Mouse (Mus musculus) embryonic facial prominence, embryonic 15.5 days (tissue): ENCODE results near the gene Cd5. TPM values are rescaled to one million over a fixed set of nuclear protein-coding genes. Genes with fewer than 3 reads are reported as not detected.

ENCODE experiments used
- polyA plus RNA-seq: library from polyadenylated mRNA; unstranded; fragments of >200 nt; fragmentation: Nextera tagmentation; extraction: Ambion mirVana; gene quantifications from 2 replicates; pipeline ENCODE4 v1.2.1, GENCODE M21; 2015

Cd5 gene
- polyA plus RNA-seq, 1 experiment from 2014 or later: 1.3 TPM

Other genes with a start within 250 kb of the Cd5 start
- gene Cpsf7, start 213.7 kb downstream of the Cd5 start, polyA plus RNA-seq: 43.1 and 49.5 TPM in 2 replicates
- 53.6 and 58.6 TPM in 2 replicates for gene Sdhaf2, start 212.9 kb downstream of the Cd5 start, polyA plus RNA-seq
- 44.0 and 49.6 TPM in 2 replicates for gene Tmem216, start 182.8 kb downstream of the Cd5 start, polyA plus RNA-seq
- gene Cyb561a3, start 161.8 kb downstream of the Cd5 start, polyA plus RNA-seq: 24.5 and 25.8 TPM in 2 replicates
- 37.2 and 46.2 TPM in 2 replicates for gene Tmem138, start 161.6 kb downstream of the Cd5 start, polyA plus RNA-seq
- 338 and 340 TPM in 2 replicates for gene Ddb1, start 133.7 kb downstream of the Cd5 start, polyA plus RNA-seq
- 14.4 and 18.8 TPM in 2 replicates for gene Tkfc, start 133.3 kb downstream of the Cd5 start, polyA plus RNA-seq
- gene Vwce, start 104.8 kb downstream of the Cd5 start, polyA plus RNA-seq: 2.1 and 2.6 TPM in 2 replicates
- not detected in 2 replicates for gene Pga5, start 60.9 kb downstream of the Cd5 start, polyA plus RNA-seq
- gene Vps37c, start 50.3 kb downstream of the Cd5 start, polyA plus RNA-seq: 43.0 and 47.0 TPM in 2 replicates
- gene Cd6, start 91.1 kb upstream of the Cd5 start, polyA plus RNA-seq: 0.05 TPM in 1 of 2 replicates, not detected in the other
- gene Slc15a3, start 100.7 kb upstream of the Cd5 start, polyA plus RNA-seq: 2.0 and 2.3 TPM in 2 replicates
- gene Tmem132a, start 130.9 kb upstream of the Cd5 start, polyA plus RNA-seq: 82.1 and 82.5 TPM in 2 replicates
- 133 and 139 TPM in 2 replicates for gene Tmem109, start 143.0 kb upstream of the Cd5 start, polyA plus RNA-seq
- 45.2 and 49.4 TPM in 2 replicates for gene Prpf19, start 156.2 kb upstream of the Cd5 start, polyA plus RNA-seq
- not detected in 2 replicates for gene Zp1, start 181.6 kb upstream of the Cd5 start, polyA plus RNA-seq
- 0.07 and 0.08 TPM in 2 replicates for gene Ptgdr2, start 198.2 kb upstream of the Cd5 start, polyA plus RNA-seq
- 26.3 and 27.3 TPM in 2 replicates for gene Ccdc86, start 210.3 kb upstream of the Cd5 start, polyA plus RNA-seq
- 0.32 and 1.1 TPM in 2 replicates for gene Ms4a10, start 235.7 kb upstream of the Cd5 start, polyA plus RNA-seq